Mouse (Mus musculus) cerebellum, adult 9-11 months (tissue): ENCODE data around the gene Map10.

Source experiments
- DNase-seq: peaks from one replicate; pipeline ENCODE4 v3.0.0; 2022

The Map10 gene

GRCm38 (mm10) chr8:125722675-125723074, 53.1 kb downstream of the Map10 start:
- DNase-seq: no peak
